Mouse (Mus musculus) embryonic stem cell, embryonic (primary cell): ENCODE data around the gene Chid1.

ENCODE experiments used
- CTCF ChIA-PET, 4 experiments: fragments of 300-600 bp in 2 of 4; fragments of 350-600 bp in 2 of 4; sonication (Branson Sonifier 250); formaldehyde crosslinking; loops; one replicate each; lab custom pipeline; 2022; ENCODE audit warnings: inconsistent platforms in 2 of 4; lab: Charles Lee
- POLR2A ChIA-PET, 4 experiments: fragments of 300-600 bp in 2 of 4; fragments of 350-600 bp in 2 of 4; sonication (Branson Sonifier 250); formaldehyde crosslinking; loops; one replicate each; lab custom pipeline; 2022; ENCODE audit warnings: antibody characterized with exemption in 4 of 4, inconsistent platforms in 1 of 4; lab: Charles Lee

Chid1 gene

GRCm38 (mm10) chr7:141478270-141478748 is 61.3 kb downstream of the Chid1 start:
- POLR2A ChIA-PET = interaction anchor here in 2 of 4 experiments (1.0 to 38.4 kb wide), 5 partner anchors 19 to 69 kb away, joined by 3 to 944 read pairs (median 7); partner anchors contain the start of genes Cd151 (in 2 of the 2), Chid1 (in 2 of the 2), Cracr2b (in 2 of the 2) and Pnpla2 (in 2 of the 2)

DNA sequence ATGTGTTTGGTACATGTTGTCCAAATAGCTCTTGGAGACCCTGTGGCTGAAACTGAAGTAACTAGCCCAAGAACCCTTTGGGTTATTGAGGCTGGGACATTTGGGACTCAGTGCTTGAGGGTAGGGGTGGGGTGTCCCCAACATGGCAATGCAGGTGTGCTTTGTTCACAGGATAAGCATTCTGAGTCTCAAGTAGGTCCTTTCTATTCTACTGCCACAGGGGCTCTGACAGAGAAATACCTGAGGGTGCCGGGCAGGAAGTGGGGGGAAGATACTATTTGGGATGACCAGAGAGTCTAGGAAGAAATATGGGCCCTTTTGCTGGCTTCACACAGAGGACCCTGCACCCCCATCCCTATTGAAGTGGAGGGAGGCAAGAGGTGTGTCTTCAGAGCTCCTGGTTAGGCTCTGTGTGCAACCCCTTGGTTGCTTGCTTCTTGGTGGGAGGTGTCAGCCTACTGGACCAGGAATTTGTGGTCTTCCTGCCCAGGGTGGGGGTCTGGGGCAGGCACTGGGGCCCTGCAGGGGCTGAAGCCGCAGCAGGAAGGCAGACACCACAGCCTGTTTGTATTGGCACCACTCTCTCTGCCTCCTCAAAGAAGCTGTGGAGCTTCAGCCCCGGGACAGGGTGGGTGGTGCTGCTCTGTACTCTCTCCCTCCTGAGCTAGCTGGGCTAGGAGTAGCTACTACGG is 61.9 kb downstream of the Chid1 start:
- ChIA-PET POLR2A (interaction anchor here in 3 of 4 experiments (0.6 to 38.4 kb wide), 13 partner anchors 9 to 597 kb away, joined by 3 to 944 read pairs (median 5); partner anchors contain the start of genes Pnpla2 (in 3 of the 3), Cd151 (in 2 of the 3), Chid1 (in 2 of the 3) and Cracr2b (in 2 of the 3)), CTCF (interaction anchor here in 3 of 4 experiments (0.6 to 2.0 kb wide), 10 partner anchors 9 to 538 kb away, joined by 3 to 9 read pairs (median 4); partner anchors contain the start of genes Cracr2b (in 1 of the 3) and Eps8l2 (in 1 of the 3))

More at GRCm38 (mm10) chr7:141478270-141478748, 61.3 kb downstream of the Chid1 start:
- CTCF ChIA-PET = interaction anchor here in 2 of 4 experiments (0.6 to 1.3 kb wide), 3 partner anchors 10 to 19 kb away, joined by 3 read pairs; no protein-coding TSS in a partner anchor

- CTCF ChIA-PET = interaction anchor here in 3 of 4 experiments (0.6 to 2.0 kb wide), 16 partner anchors 9 to 1336 kb away, joined by 3 to 9 read pairs (median 4); partner anchors contain the start of genes Cracr2b (in 1 of the 3) and Eps8l2 (in 1 of the 3)
- POLR2A ChIA-PET = interaction anchor here in 3 of 4 experiments (0.6 to 38.4 kb wide), 23 partner anchors 8 to 596 kb away, joined by 3 to 944 read pairs (median 5); partner anchors contain the start of genes Pnpla2 (in 3 of the 3), Cd151 (in 2 of the 3), Chid1 (in 2 of the 3) and Cracr2b (in 2 of the 3)
Measured at GRCm38 (mm10) chr7:141476981-141477370, 62.7 kb downstream of the Chid1 start.

DNA sequence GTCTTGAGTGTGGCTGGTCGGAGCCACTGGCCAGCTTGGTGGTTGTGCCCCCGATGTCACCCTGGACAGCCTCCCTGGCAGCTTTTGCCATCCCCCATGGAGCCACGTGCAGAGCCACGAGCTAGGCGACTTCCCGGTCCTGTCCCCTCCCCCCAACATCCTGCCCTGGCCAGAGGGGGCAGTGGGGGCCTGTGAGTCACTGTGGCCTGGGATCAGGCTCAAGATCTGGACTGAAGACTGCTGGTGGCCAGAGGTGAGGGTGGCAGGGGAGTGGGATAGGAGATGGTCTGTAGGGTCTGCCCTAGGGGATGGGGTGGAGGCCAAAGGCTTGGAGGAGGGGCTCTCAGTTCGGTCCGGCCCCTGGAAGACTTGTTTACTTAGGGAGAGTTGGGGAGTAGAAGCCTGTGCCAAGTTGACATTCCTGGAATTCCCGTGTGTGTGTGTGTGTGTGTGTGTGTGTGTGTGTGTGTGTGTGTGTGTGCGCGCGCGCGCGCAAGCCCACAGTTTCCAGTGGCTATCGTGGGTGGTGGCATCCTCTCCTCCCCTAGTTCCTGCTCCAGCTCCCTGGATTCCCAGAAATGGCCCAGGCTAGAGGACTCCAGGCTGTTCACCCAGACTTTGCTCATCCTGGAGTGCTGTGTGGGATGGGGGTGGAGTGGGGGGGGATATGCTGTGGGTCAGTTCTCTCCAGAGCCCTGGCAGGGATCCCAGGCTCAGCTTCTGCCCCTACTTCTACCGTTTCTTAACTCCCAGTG is 63.3 kb downstream of the Chid1 start:
- ChIA-PET POLR2A (interaction anchor here (0.6 to 38.4 kb wide), 45 partner anchors 8 to 1550 kb away, joined by 3 to 944 read pairs (median 4); partner anchors contain the start of genes Chid1 (in 3 of the 4), Pnpla2 (in 3 of the 4), Cd151 (in 2 of the 4) and Cracr2b (in 2 of the 4)), CTCF (interaction anchor here (0.6 to 2.0 kb wide), 17 partner anchors 8 to 1335 kb away, joined by 3 to 11 read pairs (median 4); partner anchors contain the start of genes Cd151 (in 1 of the 4), Cracr2b (in 1 of the 4) and Eps8l2 (in 1 of the 4))

DNA sequence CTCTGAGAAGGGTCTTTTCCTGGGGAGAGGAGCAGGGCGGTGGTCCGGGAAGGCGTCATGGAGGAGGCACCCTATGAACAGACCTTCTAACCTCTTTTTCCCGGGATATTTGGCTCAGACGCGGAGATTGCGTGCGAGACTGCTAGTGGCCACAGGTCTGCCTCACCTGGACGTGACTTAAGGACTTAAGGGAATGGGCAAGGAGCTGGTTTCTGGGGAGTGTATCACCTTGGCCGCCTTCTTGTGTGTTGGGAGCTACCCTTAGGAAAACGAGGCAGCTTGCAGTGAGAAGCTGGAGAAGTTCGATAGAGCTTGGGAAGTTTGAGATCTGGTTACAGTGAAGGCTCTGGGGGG is 63.9 kb downstream of the Chid1 start:
- ChIA-PET POLR2A (interaction anchor here in 3 of 4 experiments (0.7 to 38.4 kb wide), 45 partner anchors 8 to 619 kb away, joined by 3 to 944 read pairs (median 4); partner anchors contain the start of genes Chid1 (in 3 of the 3), Pnpla2 (in 3 of the 3), Cd151 (in 2 of the 3) and Cracr2b (in 2 of the 3)), CTCF (interaction anchor here in 3 of 4 experiments (0.6 to 2.0 kb wide), 7 partner anchors 9 to 534 kb away, joined by 3 to 9 read pairs (median 4); partner anchors contain the start of genes Cd151 (in 1 of the 3) and Cracr2b (in 1 of the 3))

DNA sequence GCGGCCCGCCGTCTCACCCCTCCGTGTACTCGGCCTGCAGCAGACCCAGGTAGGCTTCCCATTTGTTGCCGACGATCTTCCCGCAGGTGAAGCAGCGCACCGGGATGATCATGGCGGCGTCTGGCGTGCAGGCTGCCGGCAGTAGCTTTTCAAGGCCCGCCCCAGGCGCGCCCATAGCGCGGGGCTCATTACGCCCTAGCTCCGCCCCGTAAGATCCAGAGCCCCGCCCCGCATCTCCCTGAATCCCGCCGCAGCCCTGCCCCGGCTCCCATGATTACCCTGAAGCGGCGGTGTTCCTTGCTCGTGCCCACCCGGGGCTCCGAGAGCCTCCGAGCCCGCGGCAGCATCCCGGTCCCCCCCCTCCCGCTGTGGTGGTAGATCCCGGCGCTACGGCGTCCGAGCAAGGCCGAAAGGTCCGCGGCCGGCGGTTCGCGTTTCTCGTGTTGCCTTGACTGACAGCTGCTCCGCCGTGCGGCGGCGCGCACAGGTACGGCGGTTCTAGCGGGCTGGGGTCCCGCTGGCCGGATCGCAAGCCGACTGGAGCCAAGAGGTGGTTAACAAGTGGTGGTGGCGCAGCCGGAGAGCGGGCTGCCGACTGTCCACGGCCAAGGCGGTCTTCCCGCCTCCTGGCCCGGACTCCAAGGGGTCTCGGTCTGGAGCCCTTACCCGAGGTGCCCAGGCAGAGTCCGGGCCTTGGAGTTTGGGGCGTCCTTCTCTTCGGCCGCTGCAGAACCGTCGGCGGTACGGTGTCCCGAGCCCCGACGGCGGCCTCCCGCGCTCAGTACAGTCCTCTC is 64.4 kb downstream of the Chid1 start, which contains the start of the genes Polr2l and Tspan4:
Gene Polr2l, minus strand, starts transcription at position 122 of the 794 bp plus-strand sequence.
Gene Tspan4, plus strand, starts transcription at position 230 of the 794 bp plus-strand sequence.
- CTCF ChIA-PET = interaction anchor here in 3 of 4 experiments (0.6 to 1.9 kb wide), 7 partner anchors 8 to 700 kb away, joined by 3 to 6 read pairs (median 4); partner anchors contain the start of genes Cd151 (in 1 of the 3) and Cracr2b (in 1 of the 3)

GRCm38 (mm10) chr7:141474160-141474559 is 65.5 kb downstream of the Chid1 start:
- ChIA-PET POLR2A (interaction anchor here (0.7 to 38.4 kb wide), 9 partner anchors 13 to 40 kb away, joined by 3 to 944 read pairs (median 4); partner anchors contain the start of genes Cd151 (in 2 of the 4), Cracr2b (in 2 of the 4), Pnpla2 (in 2 of the 4) and Rplp2 (in 2 of the 4)), CTCF (interaction anchor here in 2 of 4 experiments (0.6 to 1.3 kb wide), 2 partner anchors 15 to 66 kb away, joined by 3 read pairs; no protein-coding TSS in a partner anchor)

More for the DNA sequence above, 64.4 kb downstream of the Chid1 start, which contains the start of the genes Polr2l and Tspan4:
- POLR2A ChIA-PET = interaction anchor here (0.5 to 38.4 kb wide), 64 partner anchors 9 to 620 kb away, joined by 3 to 944 read pairs (median 4); partner anchors contain the start of genes Chid1 (in 3 of the 4), Pnpla2 (in 3 of the 4), Cd151 (in 2 of the 4) and Cracr2b (in 2 of the 4)

DNA sequence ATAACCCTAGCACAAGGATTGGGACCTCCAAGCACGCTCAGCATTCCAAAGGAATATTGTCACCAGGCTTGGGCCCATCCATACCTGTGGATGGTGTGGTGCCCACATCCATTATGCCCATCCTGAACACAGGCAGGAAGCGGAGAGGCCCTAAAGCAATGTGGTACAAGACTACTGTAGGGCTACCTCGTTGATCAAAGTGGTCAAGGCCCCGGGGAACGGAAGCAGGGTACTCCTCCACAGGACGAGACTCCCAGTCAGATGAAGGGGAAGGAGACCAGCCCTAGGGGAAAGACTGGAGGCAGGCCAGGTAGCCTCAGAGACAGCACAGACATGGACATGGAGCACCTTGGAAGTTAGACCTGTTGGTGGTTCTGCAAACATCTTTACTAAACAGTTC is 66.9 kb downstream of the Chid1 start:
- ChIA-PET CTCF (interaction anchor here in 2 of 4 experiments (1.8 to 2.0 kb wide), 2 partner anchors 8 kb away, joined by 7 to 10 read pairs; no protein-coding TSS in a partner anchor), POLR2A (interaction anchor here in 2 of 4 experiments (0.8 to 38.4 kb wide), 4 partner anchors 14 to 67 kb away, joined by 3 to 944 read pairs (median 292); partner anchors contain the start of genes Cd151 (in 2 of the 2), Cracr2b (in 2 of the 2), Pnpla2 (in 2 of the 2) and Rplp2 (in 2 of the 2))

DNA sequence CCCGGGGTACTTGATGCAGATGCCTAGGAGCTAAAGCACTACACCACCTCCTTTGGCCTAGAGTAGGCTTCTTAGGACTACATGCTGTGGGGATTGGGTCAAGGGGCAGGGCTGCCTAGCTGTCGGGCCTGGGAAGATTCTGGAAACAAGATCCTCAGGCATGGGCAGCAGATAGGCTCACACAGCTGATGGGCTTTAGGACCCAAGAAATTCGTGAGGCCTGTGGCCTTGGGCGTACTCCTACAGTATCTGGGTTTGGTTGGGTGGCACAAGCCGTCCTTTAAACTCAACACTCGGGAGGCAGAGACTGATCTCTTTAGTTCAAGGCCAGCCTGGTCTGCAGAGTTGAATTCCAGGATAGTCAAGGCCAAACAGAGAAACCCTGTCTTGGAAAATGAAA is 67.4 kb downstream of the Chid1 start:
- CTCF ChIA-PET = interaction anchor here in 3 of 4 experiments (0.6 to 2.0 kb wide), 5 partner anchors 9 to 77 kb away, joined by 3 to 10 read pairs (median 5); partner anchors contain the start of gene Cracr2b (in 1 of the 3)
- POLR2A ChIA-PET = interaction anchor here in 2 of 4 experiments (0.6 to 38.4 kb wide), 6 partner anchors 1 to 87 kb away, joined by 4 to 944 read pairs (median 293); partner anchors contain the start of genes Cd151 (in 2 of the 2), Cracr2b (in 2 of the 2), Pnpla2 (in 2 of the 2) and Rplp2 (in 2 of the 2)

GRCm38 (mm10) chr7:141471236-141471635 is 68.4 kb downstream of the Chid1 start:
- ChIA-PET POLR2A (interaction anchor here in 3 of 4 experiments (0.7 to 38.4 kb wide), 9 partner anchors 2 to 771 kb away, joined by 3 to 944 read pairs (median 7); partner anchors contain the start of genes Cd151 (in 2 of the 3), Cracr2b (in 2 of the 3), Pnpla2 (in 2 of the 3) and Rplp2 (in 2 of the 3)), CTCF (interaction anchor here in 3 of 4 experiments (0.6 to 2.0 kb wide), 5 partner anchors 10 to 626 kb away, joined by 3 to 10 read pairs (median 5); partner anchors contain the start of gene Cracr2b (in 1 of the 3))

DNA sequence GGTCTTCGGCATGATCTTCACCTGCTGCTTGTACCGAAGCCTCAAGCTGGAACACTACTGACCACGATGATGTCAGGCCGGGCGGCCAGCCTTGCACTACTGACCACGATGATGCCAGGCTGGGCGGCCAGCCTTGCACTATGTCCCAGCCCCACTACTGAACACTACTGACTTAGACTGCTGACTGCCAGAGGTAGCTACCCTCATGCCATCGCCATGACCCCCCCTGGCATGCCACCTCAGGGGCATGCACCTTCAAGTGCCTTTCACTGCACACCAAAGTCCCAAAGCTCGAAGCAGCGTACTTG is 69.1 kb downstream of the Chid1 start:
- POLR2A ChIA-PET = interaction anchor here in 3 of 4 experiments (0.5 to 38.4 kb wide), 13 partner anchors 3 to 771 kb away, joined by 3 to 944 read pairs (median 5); partner anchors contain the start of genes Cd151 (in 2 of the 3), Cracr2b (in 2 of the 3), Pnpla2 (in 2 of the 3) and Rplp2 (in 2 of the 3)

DNA sequence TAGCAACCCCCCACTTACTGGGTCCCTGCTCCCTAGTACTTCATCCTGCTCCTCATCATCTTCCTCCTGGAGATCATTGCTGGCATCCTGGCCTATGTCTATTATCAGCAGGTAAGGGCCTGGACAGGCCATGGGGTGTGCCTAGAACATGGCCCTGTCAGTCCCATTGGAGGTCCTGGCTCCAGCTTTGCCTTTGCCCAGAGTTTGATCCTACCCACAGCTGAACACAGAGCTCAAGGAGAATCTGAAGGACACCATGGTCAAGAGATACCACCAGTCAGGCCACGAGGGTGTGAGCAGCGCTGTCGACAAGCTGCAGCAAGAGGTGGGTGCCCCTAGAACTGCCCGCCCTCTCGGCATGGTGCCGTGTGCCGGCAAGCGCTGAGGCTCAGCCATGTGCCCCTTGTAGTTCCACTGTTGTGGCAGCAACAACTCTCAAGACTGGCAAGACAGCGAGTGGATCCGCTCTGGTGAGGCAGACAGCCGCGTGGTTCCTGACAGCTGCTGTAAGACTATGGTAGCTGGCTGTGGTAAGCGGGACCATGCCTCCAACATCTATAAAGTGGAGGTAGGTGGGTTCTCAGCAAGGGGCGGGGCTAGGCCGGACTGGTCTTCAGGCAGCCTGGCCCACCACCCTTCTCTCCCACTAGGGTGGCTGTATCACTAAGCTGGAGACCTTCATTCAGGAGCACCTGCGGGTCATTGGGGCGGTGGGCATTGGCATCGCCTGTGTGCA is 69.6 kb downstream of the Chid1 start:
- POLR2A ChIA-PET = interaction anchor here (0.5 to 38.4 kb wide), 16 partner anchors 3 to 411 kb away, joined by 3 to 944 read pairs (median 10); partner anchors contain the start of genes Cracr2b (in 3 of the 4), Pnpla2 (in 3 of the 4), Cd151 (in 2 of the 4) and Pidd1 (in 2 of the 4)
- CTCF ChIA-PET = interaction anchor here in 3 of 4 experiments (0.5 to 3.8 kb wide), 7 partner anchors 11 to 67 kb away, joined by 3 to 46 read pairs (median 7); partner anchors contain the start of genes Cracr2b (in 1 of the 3), Pnpla2 (in 1 of the 3) and Rplp2 (in 1 of the 3)

More for the DNA sequence above, 69.1 kb downstream of the Chid1 start:
- CTCF ChIA-PET = interaction anchor here (0.5 to 3.8 kb wide), 6 partner anchors 10 to 67 kb away, joined by 3 to 46 read pairs (median 6); partner anchors contain the start of gene Cracr2b (in 1 of the 4)

GRCm38 (mm10) chr7:141469352-141469751 is 70.3 kb downstream of the Chid1 start:
- POLR2A ChIA-PET = interaction anchor here (0.5 to 38.4 kb wide), 40 partner anchors 2 to 523 kb away, joined by 3 to 944 read pairs (median 5); partner anchors contain the start of genes Cracr2b (in 3 of the 4), Pnpla2 (in 3 of the 4), Rplp2 (in 3 of the 4) and Cd151 (in 2 of the 4)
- CTCF ChIA-PET = interaction anchor here in 3 of 4 experiments (0.6 to 3.8 kb wide), 19 partner anchors 10 to 656 kb away, joined by 3 to 46 read pairs (median 4); partner anchors contain the start of genes Chid1 (in 1 of the 3), Cracr2b (in 1 of the 3), Pidd1 (in 1 of the 3) and Pnpla2 (in 1 of the 3)
